ENCODE assay signal across 25 mouse cellular contexts in genomic region chr19:54311289-54311688, GRCm38 (mm10).
A peak's percentile ranks its signal among the peaks of the same experiment; 100 is the strongest.
DNase-seq lines count a peak whose midpoint lies in the region; ATAC-seq lines count a peak whose summit lies in the region.
"Had no signal": no experiment of that assay in that cellular context is flagged by ENCODE, and none has a peak within 500 bp of the region (broad histone marks: within the 10 kb centered on the region; RNA-seq: fewer than 3 reads in every experiment).

No protein-coding gene starts in this region.

- H3K36me3 ChIP-seq in hindbrain, embryonic 15.5 days: no peaks in the 10 kb centered on the region
- H3K36me3 ChIP-seq in hindbrain, embryonic 13.5 days: no peaks in the 10 kb centered on the region
- H3K36me3 ChIP-seq in forebrain, embryonic 13.5 days (ENCODE audit: poor library complexity, severe bottlenecking): no peaks in the 10 kb centered on the region
- no peaks in the 10 kb centered on the region for H3K36me3 ChIP-seq in limb, embryonic 13.5 days
- H3K36me3 ChIP-seq: embryonic facial prominence, embryonic 12.5 days had no signal

- no peaks in the 10 kb centered on the region for H3K27me3 ChIP-seq in hindbrain, embryonic 15.5 days
- no peaks in the 10 kb centered on the region for H3K27me3 ChIP-seq in hindbrain, embryonic 13.5 days
- peaks cover 5% of the 10 kb centered on the region; the same call in 1 of the 2 replicates for H3K27me3 ChIP-seq in forebrain, embryonic 13.5 days
- no peaks in the 10 kb centered on the region for H3K27me3 ChIP-seq in limb, embryonic 13.5 days
- H3K27me3 ChIP-seq: embryonic facial prominence, embryonic 12.5 days had no signal

- H3K9ac ChIP-seq in hindbrain, embryonic 15.5 days: no peak overlapping the region
- H3K9ac ChIP-seq in hindbrain, embryonic 13.5 days: no peak overlapping the region
- H3K9ac ChIP-seq in forebrain, embryonic 13.5 days: no peak overlapping the region
- no peak overlapping the region for H3K9ac ChIP-seq in limb, embryonic 13.5 days
- H3K9ac ChIP-seq: embryonic facial prominence, embryonic 12.5 days; liver, postnatal 0 days had no signal

- 54% methylated on average over 6 of the region's 6 CpGs for WGBS in hindbrain, embryonic 15.5 days
- WGBS in hindbrain, embryonic 13.5 days: 64% methylated on average over 6 of the region's 6 CpGs
- WGBS in forebrain, embryonic 13.5 days: 38% methylated on average over 6 of the region's 6 CpGs
- 28% methylated on average over 6 of the region's 6 CpGs for WGBS in limb, embryonic 13.5 days

- no peak overlapping the region for H3K4me2 ChIP-seq in hindbrain, embryonic 15.5 days
- no peak overlapping the region for H3K4me2 ChIP-seq in hindbrain, embryonic 13.5 days
- no peak overlapping the region for H3K4me2 ChIP-seq in forebrain, embryonic 13.5 days
- peak overlapping the region; percentile 27 for H3K4me2 ChIP-seq in limb, embryonic 13.5 days (replicated peaks)
- H3K4me2 ChIP-seq: embryonic facial prominence, embryonic 12.5 days; heart, embryonic 11.5 days; liver, embryonic 11.5 days; midbrain, embryonic 11.5 days had no signal

- no peak overlapping the region for H3K27ac ChIP-seq in hindbrain, embryonic 15.5 days (replicated peaks)
- no peak overlapping the region for H3K27ac ChIP-seq in hindbrain, embryonic 13.5 days
- H3K27ac ChIP-seq in forebrain, embryonic 13.5 days: no peak overlapping the region
- H3K27ac ChIP-seq in limb, embryonic 13.5 days: no peak overlapping the region
- H3K27ac ChIP-seq: embryonic facial prominence, embryonic 12.5 days; layer of hippocampus, adult 2 months had no signal

- peak; percentile 33 for DNase-seq in retina, postnatal 1 day
- no peak for DNase-seq in retina, embryonic 14.5 days (ENCODE audit: low spot score)
- no peak for DNase-seq in thymus, postnatal 36 days
- DNase-seq in cerebellum, adult 18-20 months: no peak
- DNase-seq: adrenal gland, postnatal 14 days; cerebellum, adult 11 months; cerebellum, postnatal 10 days; gastrocnemius, postnatal 10 days; kidney, postnatal 25 days; liver, postnatal 0 days; lung, postnatal 14 days; right cerebral cortex, postnatal 25 days; spleen, adult 18-20 months had no signal

- 0 out of 2 replicates have a peak, but pooled peaks have one; percentile 38 for ATAC-seq in hindbrain, embryonic 15.5 days (ENCODE audit: low FRiP score, low read depth)
- ATAC-seq in hindbrain, embryonic 13.5 days (ENCODE audit: low FRiP score): no peak
- peak; percentile 83; the same call in 1 of the 2 replicates for ATAC-seq in forebrain, embryonic 13.5 days
- no peak for ATAC-seq in limb, embryonic 13.5 days (ENCODE audit: low FRiP score, low read depth)
- ATAC-seq: activated CD4-positive, CD25-positive, alpha-beta regulatory T cell, adult 4 months; intestine, postnatal 0 days; liver, postnatal 0 days had no signal

- H3K4me1 ChIP-seq in hindbrain, embryonic 15.5 days (replicated peaks): 0 out of 2 replicates have a peak, but pooled peaks cover 5% of the 10 kb centered on the region
- H3K4me1 ChIP-seq in hindbrain, embryonic 13.5 days (replicated peaks): no peaks in the 10 kb centered on the region
- 0 out of 2 replicates have a peak, but pooled peaks cover 4% of the 10 kb centered on the region for H3K4me1 ChIP-seq in forebrain, embryonic 13.5 days
- H3K4me1 ChIP-seq in limb, embryonic 13.5 days: peaks cover 10% of the 10 kb centered on the region; the same call in 1 of the 2 replicates
- H3K4me1 ChIP-seq: embryonic facial prominence, embryonic 12.5 days had no signal

- no peak overlapping the region for H3K4me3 ChIP-seq in hindbrain, embryonic 15.5 days
- no peak overlapping the region for H3K4me3 ChIP-seq in hindbrain, embryonic 13.5 days
- no peak overlapping the region for H3K4me3 ChIP-seq in forebrain, embryonic 13.5 days
- no peak overlapping the region for H3K4me3 ChIP-seq in limb, embryonic 13.5 days
- H3K4me3 ChIP-seq: embryonic facial prominence, embryonic 12.5 days; erythroblast, embryonic 14.5 days; layer of hippocampus, adult 2 months had no signal

- no peaks in the 10 kb centered on the region for H3K9me3 ChIP-seq in hindbrain, embryonic 15.5 days
- H3K9me3 ChIP-seq in hindbrain, embryonic 13.5 days: no peaks in the 10 kb centered on the region
- H3K9me3 ChIP-seq in forebrain, embryonic 13.5 days (replicated peaks): no peaks in the 10 kb centered on the region
- H3K9me3 ChIP-seq in limb, embryonic 13.5 days: 0 out of 2 replicates have a peak, but pooled peaks cover 6% of the 10 kb centered on the region
- H3K9me3 ChIP-seq: embryonic facial prominence, embryonic 12.5 days had no signal

Comparison
In these comparisons a context has a peak if more than half of its experiments do, and no peak if none do; other contexts are left out.
1. ATAC-seq: peak in hindbrain, embryonic 15.5 days (single experiment) and forebrain, embryonic 13.5 days (single experiment); none in hindbrain, embryonic 13.5 days (single experiment) and limb, embryonic 13.5 days (single experiment).